Mouse (Mus musculus) heart, postnatal 0 days (tissue): Measurements from ENCODE around the gene Upk1a.

Experiments used
- CTCF ChIP-seq: IDR thresholded peaks from 2 replicates; pipeline ENCODE4 v1.5.1; 2016; ENCODE audit warnings: antibody characterized with exemption, control low read depth, low read depth
- EP300 ChIP-seq: IDR thresholded peaks from 2 replicates; pipeline ENCODE4 v1.6.1; 2016; ENCODE audit warnings: antibody characterized with exemption, low read depth

DNA sequence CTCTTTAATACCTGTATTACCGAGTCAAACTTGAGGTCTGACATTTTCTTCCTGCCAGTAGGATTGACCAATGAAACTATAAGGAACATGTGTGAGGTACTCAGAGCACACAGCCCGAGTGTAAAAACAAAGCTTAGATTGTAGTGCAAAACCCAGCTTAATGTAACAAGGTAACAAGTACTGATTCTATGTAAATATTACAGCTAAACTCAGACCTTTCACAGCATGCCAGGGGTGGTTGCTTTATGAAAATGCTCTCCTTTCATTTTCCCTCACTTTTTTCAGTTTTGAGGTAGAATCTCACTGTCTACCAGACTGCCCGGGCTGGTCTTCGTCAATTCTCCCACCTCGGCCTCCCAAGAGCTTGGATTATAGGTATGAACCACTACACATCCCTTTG, 16.6 kb downstream of the Upk1a start:
- no peak for TF ChIP-seq EP300
- no peak for TF ChIP-seq CTCF
